Mouse (Mus musculus): Measurements from ENCODE around the gene Ppp1r1b. TPM values are rescaled to one million over a fixed set of nuclear protein-coding genes. Genes with fewer than 3 reads are reported as not detected.
A peak's percentile ranks its signal among the peaks of the same experiment; 100 is the strongest.
"Not testable (repeated sequence)": the region's sequence is repeated elsewhere in the genome, so short reads cannot be mapped to it uniquely, and the experiment has no call there.

Gene Ppp1r1b
- total and polyA plus RNA-seq, 2 experiments from 2014 or later, result 16.3 to 32.1 TPM

DNA sequence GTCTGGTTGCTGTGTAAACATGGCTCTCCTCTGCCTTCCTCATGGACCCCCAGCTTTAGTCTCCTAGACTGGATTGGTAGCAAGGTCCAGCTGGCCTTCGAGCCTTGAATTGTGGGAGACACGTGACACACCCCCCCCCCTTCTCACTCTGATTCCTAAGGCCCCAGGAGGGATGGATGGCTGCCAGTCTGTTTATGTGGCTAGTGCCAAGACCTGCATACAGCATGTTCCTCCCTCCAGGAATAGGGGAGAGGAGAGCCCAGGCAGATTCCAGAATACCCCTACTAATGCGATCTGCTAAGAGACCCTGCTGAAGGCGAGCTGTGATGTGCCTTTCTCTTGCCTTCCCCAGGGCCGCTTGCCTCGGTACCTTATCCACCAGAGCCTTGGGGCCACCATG is 31.9 kb downstream of the Ppp1r1b start:
- peaks cover 59% of the 10 kb centered on the region for H3K4me1 ChIP-seq (ENCODE audit: control insufficient read depth, insufficient read depth)
- 52% methylated on average over 6 of the region's 6 CpGs for WGBS
- H3K4me2 ChIP-seq (ENCODE audit: low read depth, low read length), result no peak overlapping the region
- H3K9me3 ChIP-seq (replicated peaks; ENCODE audit: control insufficient read depth, low read length), result no peaks in the 10 kb centered on the region
- peak overlapping the region; percentile 88 for H3K27ac ChIP-seq (ENCODE audit: low read depth)
- no peak overlapping the region for H3K4me3 ChIP-seq (ENCODE audit: low read depth, low read length)
- ATAC-seq (ENCODE audit: insufficient read depth, low read depth), result 0 out of 2 replicates have a peak, but pooled peaks have one; percentile 13
- peaks cover 47% of the 10 kb centered on the region for H3K36me3 ChIP-seq (replicated peaks; ENCODE audit: control insufficient read depth, insufficient read depth, low read length)
- no peak overlapping the region for H3K9ac ChIP-seq (replicated peaks; ENCODE audit: low read depth, low read length)
- DNase-seq (ENCODE audit: low spot score), result peak; percentile 69
- H3K27me3 ChIP-seq (ENCODE audit: control insufficient read depth, insufficient read depth, low read length), result no peaks in the 10 kb centered on the region
- TF ChIP-seq EP300 (IDR thresholded peaks at IDR 0.05; ENCODE audit: low read depth), result no peak
- TF ChIP-seq CTCF (IDR thresholded peaks at IDR 0.05; ENCODE audit: low read depth), result no peak

DNA sequence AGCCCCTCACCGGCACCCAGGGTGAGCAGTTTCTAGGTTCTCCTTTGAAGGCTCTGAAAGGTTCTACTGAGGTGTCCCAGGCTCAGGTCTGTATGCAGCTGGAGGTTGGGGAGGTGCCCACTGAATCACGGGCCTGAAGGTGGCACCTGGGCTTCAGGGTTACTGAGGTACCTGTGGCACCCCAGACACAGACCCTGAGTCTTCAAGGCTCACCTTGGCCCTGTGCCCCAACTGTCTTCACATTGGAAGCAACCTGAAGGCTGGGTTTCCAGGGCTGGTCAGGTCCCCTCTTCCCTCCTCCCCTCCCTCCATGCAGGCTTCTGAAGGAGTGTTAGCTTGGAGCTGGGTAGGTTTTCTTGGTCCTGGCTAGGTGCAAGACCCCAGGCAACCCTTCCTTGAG is 33.4 kb downstream of the Ppp1r1b start:
- Histone ChIP-seq H3K36me3 (replicated peaks; ENCODE audit: control insufficient read depth, insufficient read depth, low read length) (peaks cover 34% of the 10 kb centered on the region), H3K4me2 (ENCODE audit: low read depth, low read length) (no peak overlapping the region), H3K9ac (replicated peaks; ENCODE audit: low read depth, low read length) (no peak overlapping the region), H3K4me1 (ENCODE audit: control insufficient read depth, insufficient read depth) (peaks cover 53% of the 10 kb centered on the region), H3K9me3 (replicated peaks; ENCODE audit: control insufficient read depth, low read length) (no peaks in the 10 kb centered on the region), H3K27ac (ENCODE audit: low read depth) (peak overlapping the region; percentile 25; the same call in 1 of the 2 replicates), H3K4me3 (ENCODE audit: low read depth, low read length) (no peak overlapping the region), H3K27me3 (ENCODE audit: control insufficient read depth, insufficient read depth, low read length) (no peaks in the 10 kb centered on the region)
- DNase-seq (ENCODE audit: low spot score) (no peak), ATAC-seq (ENCODE audit: insufficient read depth, low read depth) (no peak)
- TF ChIP-seq EP300 (IDR thresholded peaks at IDR 0.05; ENCODE audit: low read depth) (no peak), CTCF (IDR thresholded peaks at IDR 0.05; ENCODE audit: low read depth) (no peak)
- 92% methylated on average over 2 of the region's 2 CpGs for WGBS

DNA sequence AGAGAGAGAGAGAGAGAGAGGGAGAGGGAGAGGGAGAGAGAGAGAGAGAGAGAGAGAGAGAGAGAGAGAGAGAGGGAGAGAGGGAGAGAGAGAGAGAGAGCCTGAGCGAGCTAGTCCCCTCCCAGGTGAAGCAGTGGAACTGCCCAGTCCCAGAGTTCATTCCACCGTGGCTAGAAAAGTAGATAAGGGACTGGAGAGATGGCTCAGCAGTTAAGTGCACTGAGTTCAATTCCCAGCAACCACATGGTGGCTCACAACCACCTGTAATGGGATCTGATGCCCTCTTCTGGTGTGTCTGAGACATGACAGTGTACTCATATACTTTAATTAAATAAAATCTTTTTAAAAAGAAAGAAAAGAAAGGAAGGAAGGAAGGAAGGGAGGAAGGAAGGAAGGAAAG is 34.2 kb downstream of the Ppp1r1b start:
- ATAC-seq (ENCODE audit: insufficient read depth, low read depth), result not testable (repeated sequence)
- Histone ChIP-seq H3K4me1 (ENCODE audit: control insufficient read depth, insufficient read depth) (peaks cover 46% of the 10 kb centered on the region), H3K36me3 (replicated peaks; ENCODE audit: control insufficient read depth, insufficient read depth, low read length) (peaks cover 26% of the 10 kb centered on the region)

DNA sequence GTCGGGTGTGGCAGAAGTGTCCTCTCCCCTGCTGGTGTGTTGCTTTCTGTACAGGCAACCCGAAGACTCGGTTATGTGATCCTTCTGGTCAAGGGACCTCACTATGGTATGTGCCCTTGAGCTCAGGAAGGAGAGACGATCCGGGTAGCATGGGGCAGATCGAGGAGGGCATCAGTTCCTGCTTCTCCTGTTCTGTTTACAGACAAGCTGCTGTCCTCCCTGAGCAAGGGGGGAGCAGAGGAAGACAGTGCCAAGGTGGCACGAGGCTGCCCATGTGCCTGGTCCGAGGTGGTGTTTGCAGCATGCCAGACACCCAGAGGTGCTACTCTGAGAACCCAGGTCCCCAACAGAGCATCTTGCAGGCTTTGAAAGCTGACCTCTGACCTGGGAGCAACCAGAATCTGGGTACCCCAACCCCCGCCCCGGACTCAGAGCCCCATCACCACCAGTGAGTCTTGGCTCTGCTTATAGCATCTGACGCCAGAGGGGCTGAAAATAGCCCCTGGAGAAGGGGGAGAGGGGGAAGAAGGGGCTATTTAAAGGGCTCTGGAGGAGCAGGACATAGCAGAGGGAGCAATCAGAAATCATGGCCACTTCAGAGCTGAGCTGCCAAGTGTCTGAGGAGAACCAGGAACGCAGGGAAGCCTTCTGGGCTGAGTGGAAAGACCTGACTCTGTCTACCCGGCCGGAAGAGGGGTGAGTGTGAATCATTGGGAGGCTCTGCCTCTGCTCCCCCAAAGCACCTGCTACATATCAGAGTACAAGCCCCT is 35.2 kb downstream of the Ppp1r1b start, which contains the start of gene Tcap:
Gene Tcap (plus strand): TSS at position 551 of the 770 bp plus-strand sequence.
- TF ChIP-seq CTCF (IDR thresholded peaks at IDR 0.05; ENCODE audit: low read depth) (no peak), EP300 (IDR thresholded peaks at IDR 0.05; ENCODE audit: low read depth) (peak; percentile 9; the same call in 1 of the 2 replicates)
- H3K4me1 ChIP-seq (ENCODE audit: control insufficient read depth, insufficient read depth), result peaks cover 36% of the 10 kb centered on the region
- no peaks in the 10 kb centered on the region for H3K9me3 ChIP-seq (replicated peaks; ENCODE audit: control insufficient read depth, low read length)
- peaks cover 17% of the 10 kb centered on the region; the same call in 1 of the 2 replicates for H3K36me3 ChIP-seq (replicated peaks; ENCODE audit: control insufficient read depth, insufficient read depth, low read length)
- peak within 1 kb of the TSS; percentile 67 for H3K9ac ChIP-seq (replicated peaks; ENCODE audit: low read depth, low read length)
- peak within 1 kb of the TSS; percentile 92 for H3K27ac ChIP-seq (ENCODE audit: low read depth)
- peak within 1 kb of the TSS; percentile 50 for H3K4me3 ChIP-seq (ENCODE audit: low read depth, low read length)
- 0 out of 2 replicates have a peak, but pooled peaks cover 6% of the 10 kb centered on the region for H3K27me3 ChIP-seq (ENCODE audit: control insufficient read depth, insufficient read depth, low read length)
- peak within 1 kb of the TSS; percentile 80 for H3K4me2 ChIP-seq (ENCODE audit: low read depth, low read length)
- WGBS, result 27% methylated on average over 14 of the region's 14 CpGs
- DNase-seq (ENCODE audit: low spot score) (peak; percentile 87), ATAC-seq (ENCODE audit: insufficient read depth, low read depth) (peak; percentile 85)

More for the DNA sequence above, 34.2 kb downstream of the Ppp1r1b start:
- H3K9ac ChIP-seq (replicated peaks; ENCODE audit: low read depth, low read length); DNase-seq (ENCODE audit: low spot score); H3K4me2 ChIP-seq (ENCODE audit: low read depth, low read length); H3K4me3 ChIP-seq (ENCODE audit: low read depth, low read length); H3K27me3 ChIP-seq (ENCODE audit: control insufficient read depth, insufficient read depth, low read length); H3K9me3 ChIP-seq (replicated peaks; ENCODE audit: control insufficient read depth, low read length): not testable (repeated sequence)
- WGBS, result 27% methylated on average over 2 of the region's 2 CpGs
- TF ChIP-seq CTCF (IDR thresholded peaks at IDR 0.05; ENCODE audit: low read depth), result 0 out of 2 replicates have a peak, but pooled peaks have one; percentile 2
- peak overlapping the region; percentile 25; the same call in 1 of the 2 replicates for H3K27ac ChIP-seq (ENCODE audit: low read depth)

DNA sequence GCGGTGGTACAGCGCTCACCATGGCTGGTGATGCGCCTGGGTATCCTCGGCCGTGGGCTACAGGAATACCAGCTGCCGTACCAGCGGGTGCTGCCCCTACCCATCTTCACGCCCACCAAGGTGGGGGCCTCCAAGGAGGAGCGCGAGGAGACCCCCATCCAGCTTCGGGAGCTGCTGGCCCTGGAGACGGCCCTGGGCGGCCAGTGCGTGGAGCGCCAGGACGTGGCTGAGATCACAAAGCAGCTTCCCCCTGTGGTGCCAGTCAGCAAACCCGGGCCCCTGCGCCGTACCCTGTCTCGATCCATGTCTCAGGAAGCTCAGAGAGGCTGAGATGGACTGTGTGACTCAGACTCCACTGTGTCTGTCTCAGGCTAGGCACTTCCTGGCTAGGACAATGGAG is 36.0 kb downstream of the Ppp1r1b start:
- peak overlapping the region; percentile 92 for H3K27ac ChIP-seq (ENCODE audit: low read depth)
- no peak for DNase-seq (ENCODE audit: low spot score)
- H3K4me3 ChIP-seq (ENCODE audit: low read depth, low read length), result peak overlapping the region; percentile 50

More for the DNA sequence above, 36.0 kb downstream of the Ppp1r1b start:
- peaks cover 28% of the 10 kb centered on the region for H3K4me1 ChIP-seq (ENCODE audit: control insufficient read depth, insufficient read depth)
- TF ChIP-seq EP300 (IDR thresholded peaks at IDR 0.05; ENCODE audit: low read depth) (no peak), CTCF (IDR thresholded peaks at IDR 0.05; ENCODE audit: low read depth) (no peak)
- whole genome bisulfite sequencing, result 41% methylated on average over 20 of the region's 20 CpGs
- peak overlapping the region; percentile 80 for H3K4me2 ChIP-seq (ENCODE audit: low read depth, low read length)
- 0 out of 2 replicates have a peak, but pooled peaks cover 13% of the 10 kb centered on the region for H3K36me3 ChIP-seq (replicated peaks; ENCODE audit: control insufficient read depth, insufficient read depth, low read length)
- no peak for ATAC-seq (ENCODE audit: insufficient read depth, low read depth)
- no peaks in the 10 kb centered on the region for H3K9me3 ChIP-seq (replicated peaks; ENCODE audit: control insufficient read depth, low read length)
- H3K9ac ChIP-seq (replicated peaks; ENCODE audit: low read depth, low read length), result peak overlapping the region; percentile 67
- H3K27me3 ChIP-seq (ENCODE audit: control insufficient read depth, insufficient read depth, low read length), result 0 out of 2 replicates have a peak, but pooled peaks cover 6% of the 10 kb centered on the region

Data from heart, postnatal 0 days (tissue).